Mouse (Mus musculus) heart, postnatal 0 days (tissue): ENCODE data around the gene Runx3.
"Not testable (repeated sequence)": the region's sequence is repeated elsewhere in the genome, so short reads cannot be mapped to it uniquely, and the experiment has no call there.

Source experiments
- CTCF ChIP-seq: IDR thresholded peaks from 2 replicates; pipeline ENCODE4 v1.5.1; 2016; ENCODE audit warnings: antibody characterized with exemption, control low read depth, low read depth
- EP300 ChIP-seq: IDR thresholded peaks from 2 replicates; pipeline ENCODE4 v1.6.1; 2016; ENCODE audit warnings: antibody characterized with exemption, low read depth

DNA sequence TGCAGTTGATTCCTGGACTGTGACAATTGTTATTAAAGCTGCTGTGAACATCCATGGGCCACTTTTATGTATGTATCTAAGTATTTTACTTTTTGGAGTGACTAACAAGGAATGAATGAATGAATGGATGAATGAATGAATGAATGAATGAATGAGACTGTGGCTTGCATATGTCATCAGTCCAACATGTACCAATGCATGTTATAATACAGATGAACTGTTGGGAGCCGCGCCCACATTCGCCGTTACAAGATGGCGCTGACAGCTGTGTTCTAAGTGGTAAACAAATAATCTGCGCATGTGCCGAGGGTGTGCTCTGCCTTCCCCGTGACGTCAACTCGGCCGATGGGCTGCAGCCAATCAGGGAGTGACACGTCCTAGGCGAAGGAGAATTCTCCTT lies 63.8 kb downstream of the Runx3 start:
- not testable (repeated sequence) for TF ChIP-seq EP300, CTCF
